Mouse (Mus musculus): ENCODE results near the gene Man1c1. TPM values are rescaled to one million over a fixed set of nuclear protein-coding genes. Genes with fewer than 3 reads are reported as not detected.
A peak's percentile ranks its signal among the peaks of the same experiment; 100 is the strongest.

Man1c1 gene
- total and polyA plus RNA-seq, 2 experiments from 2014 or later, result 2.4 to 9.9 TPM

- WGBS, result 88% methylated on average over 7 of the region's 7 CpGs
- no peak for ATAC-seq
- H3K36me3 ChIP-seq (ENCODE audit: insufficient read depth), result no peaks in the 10 kb centered on the region
- no peak overlapping the region for H3K4me3 ChIP-seq (ENCODE audit: low read depth, low read length)
- no peak for DNase-seq
- TF ChIP-seq CTCF (IDR thresholded peaks at IDR 0.05; ENCODE audit: low read depth), result no peak
- no peaks in the 10 kb centered on the region for H3K9me3 ChIP-seq (ENCODE audit: low read length)
- H3K9ac ChIP-seq, result no peak overlapping the region
- H3K4me2 ChIP-seq (ENCODE audit: low read depth), result no peak overlapping the region
- peaks cover 2% of the 10 kb centered on the region; the same call in 1 of the 2 replicates for H3K4me1 ChIP-seq (ENCODE audit: insufficient read depth)
- H3K27ac ChIP-seq (ENCODE audit: low read depth, low read length), result no peak overlapping the region
- H3K27me3 ChIP-seq (ENCODE audit: insufficient read depth, low read length), result no peaks in the 10 kb centered on the region
Measured at GRCm38 (mm10) chr4:134586126-134586525, 118.0 kb downstream of the Man1c1 start.

GRCm38 (mm10) chr4:134583513-134583912 lies 120.6 kb downstream of the Man1c1 start:
- WGBS, result 76% methylated on average over 3 of the region's 3 CpGs
- H3K4me2 ChIP-seq (ENCODE audit: low read depth), result no peak overlapping the region
- H3K9ac ChIP-seq, result no peak overlapping the region
- no peaks in the 10 kb centered on the region for H3K36me3 ChIP-seq (ENCODE audit: insufficient read depth)
- H3K9me3 ChIP-seq (ENCODE audit: low read length), result no peaks in the 10 kb centered on the region
- no peak for ATAC-seq
- no peak for DNase-seq
- H3K4me1 ChIP-seq (ENCODE audit: insufficient read depth), result peaks cover 22% of the 10 kb centered on the region
- no peaks in the 10 kb centered on the region for H3K27me3 ChIP-seq (ENCODE audit: insufficient read depth, low read length)
- TF ChIP-seq CTCF (IDR thresholded peaks at IDR 0.05; ENCODE audit: low read depth), result peak; percentile 50
- no peak overlapping the region for H3K4me3 ChIP-seq (ENCODE audit: low read depth, low read length)
- no peak overlapping the region for H3K27ac ChIP-seq (ENCODE audit: low read depth, low read length)

- Histone ChIP-seq H3K4me3 (ENCODE audit: low read depth, low read length) (no peak overlapping the region), H3K4me1 (ENCODE audit: insufficient read depth) (peaks cover 22% of the 10 kb centered on the region), H3K27ac (ENCODE audit: low read depth, low read length) (peak overlapping the region; percentile 45; the same call in 1 of the 2 replicates), H3K9me3 (ENCODE audit: low read length) (no peaks in the 10 kb centered on the region), H3K9ac (no peak overlapping the region), H3K4me2 (ENCODE audit: low read depth) (no peak overlapping the region), H3K27me3 (ENCODE audit: insufficient read depth, low read length) (no peaks in the 10 kb centered on the region), H3K36me3 (ENCODE audit: insufficient read depth) (no peaks in the 10 kb centered on the region)
- 0 out of 2 replicates have a peak, but pooled peaks have one; percentile 18 for ATAC-seq
- 46% methylated on average over 8 of the region's 8 CpGs for WGBS
- TF ChIP-seq CTCF (IDR thresholded peaks at IDR 0.05; ENCODE audit: low read depth), result no peak
- no peak for DNase-seq
Measured at GRCm38 (mm10) chr4:134581365-134581764, 122.7 kb downstream of the Man1c1 start.

DNA sequence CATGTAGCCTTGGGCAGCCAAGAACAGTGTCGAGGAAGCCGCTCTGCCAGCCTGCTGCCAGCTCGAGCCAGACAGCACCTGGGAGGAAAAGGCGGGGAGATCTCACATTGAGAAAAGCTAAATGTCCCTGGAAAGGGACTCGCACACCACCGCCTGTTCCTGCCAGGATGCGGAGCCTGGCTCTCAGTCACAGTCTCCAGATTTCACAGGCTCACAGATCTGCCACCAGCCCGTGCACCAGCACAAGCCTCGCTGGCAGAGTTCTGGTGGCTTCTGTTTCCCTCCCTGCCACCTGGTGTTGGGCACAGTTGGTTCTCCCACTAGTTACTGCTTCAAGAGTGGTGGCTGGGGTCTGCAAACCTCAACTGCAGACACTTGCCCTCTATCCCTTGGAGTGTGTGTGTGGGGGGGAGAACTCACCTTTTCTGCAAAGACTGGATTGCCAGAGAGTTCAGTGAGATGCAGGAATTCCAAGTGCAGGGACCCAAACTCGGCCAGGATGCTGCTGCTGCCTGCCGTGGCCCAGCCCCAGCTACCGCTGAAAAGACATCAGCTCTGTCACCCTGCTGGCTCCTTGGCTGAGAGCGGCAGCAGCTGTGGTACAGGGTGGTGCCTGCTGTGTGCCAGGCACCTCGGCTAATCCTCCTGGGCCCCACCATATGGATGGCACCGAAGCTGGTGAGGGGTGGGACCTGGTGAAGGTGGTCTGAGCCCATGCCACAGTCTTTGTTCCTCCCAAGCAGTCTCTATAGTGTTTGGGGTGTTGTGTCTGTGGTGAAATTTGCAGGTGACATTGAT lies 123.5 kb downstream of the Man1c1 start:
- peak; percentile 20; the same call in 1 of the 2 replicates for TF ChIP-seq CTCF (IDR thresholded peaks at IDR 0.05; ENCODE audit: low read depth)
- Histone ChIP-seq H3K4me3 (ENCODE audit: low read depth, low read length) (no peak overlapping the region), H3K27me3 (ENCODE audit: insufficient read depth, low read length) (no peaks in the 10 kb centered on the region), H3K4me1 (ENCODE audit: insufficient read depth) (peaks cover 22% of the 10 kb centered on the region), H3K9ac (no peak overlapping the region), H3K9me3 (ENCODE audit: low read length) (no peaks in the 10 kb centered on the region), H3K36me3 (ENCODE audit: insufficient read depth) (no peaks in the 10 kb centered on the region), H3K27ac (ENCODE audit: low read depth, low read length) (peak overlapping the region; percentile 45; the same call in 1 of the 2 replicates), H3K4me2 (ENCODE audit: low read depth) (no peak overlapping the region)
- DNase-seq, result peak; percentile 90
- peak; percentile 91 for ATAC-seq
- 43% methylated on average over 15 of the region's 15 CpGs for WGBS

- Histone ChIP-seq H3K4me2 (ENCODE audit: low read depth) (no peak overlapping the region), H3K4me3 (ENCODE audit: low read depth, low read length) (no peak overlapping the region), H3K4me1 (ENCODE audit: insufficient read depth) (peaks cover 22% of the 10 kb centered on the region), H3K27ac (ENCODE audit: low read depth, low read length) (no peak overlapping the region), H3K36me3 (ENCODE audit: insufficient read depth) (no peaks in the 10 kb centered on the region), H3K27me3 (ENCODE audit: insufficient read depth, low read length) (no peaks in the 10 kb centered on the region), H3K9ac (no peak overlapping the region), H3K9me3 (ENCODE audit: low read length) (no peaks in the 10 kb centered on the region)
- no peak for ATAC-seq
- no peak for DNase-seq
- TF ChIP-seq CTCF (IDR thresholded peaks at IDR 0.05; ENCODE audit: low read depth), result no peak
- WGBS, result 37% methylated on average over 5 of the region's 5 CpGs
Measured at GRCm38 (mm10) chr4:134579620-134580019, 124.5 kb downstream of the Man1c1 start.

GRCm38 (mm10) chr4:134579212-134579611 lies 124.9 kb downstream of the Man1c1 start:
- Histone ChIP-seq H3K9ac (no peak overlapping the region), H3K9me3 (ENCODE audit: low read length) (no peaks in the 10 kb centered on the region), H3K36me3 (ENCODE audit: insufficient read depth) (no peaks in the 10 kb centered on the region), H3K4me3 (ENCODE audit: low read depth, low read length) (no peak overlapping the region), H3K4me1 (ENCODE audit: insufficient read depth) (peaks cover 22% of the 10 kb centered on the region), H3K4me2 (ENCODE audit: low read depth) (no peak overlapping the region), H3K27ac (ENCODE audit: low read depth, low read length) (no peak overlapping the region), H3K27me3 (ENCODE audit: insufficient read depth, low read length) (no peaks in the 10 kb centered on the region)
- 21% methylated on average over 11 of the region's 11 CpGs for WGBS
- DNase-seq, result no peak
- TF ChIP-seq CTCF (IDR thresholded peaks at IDR 0.05; ENCODE audit: low read depth), result peak; percentile 35
- no peak for ATAC-seq

DNA sequence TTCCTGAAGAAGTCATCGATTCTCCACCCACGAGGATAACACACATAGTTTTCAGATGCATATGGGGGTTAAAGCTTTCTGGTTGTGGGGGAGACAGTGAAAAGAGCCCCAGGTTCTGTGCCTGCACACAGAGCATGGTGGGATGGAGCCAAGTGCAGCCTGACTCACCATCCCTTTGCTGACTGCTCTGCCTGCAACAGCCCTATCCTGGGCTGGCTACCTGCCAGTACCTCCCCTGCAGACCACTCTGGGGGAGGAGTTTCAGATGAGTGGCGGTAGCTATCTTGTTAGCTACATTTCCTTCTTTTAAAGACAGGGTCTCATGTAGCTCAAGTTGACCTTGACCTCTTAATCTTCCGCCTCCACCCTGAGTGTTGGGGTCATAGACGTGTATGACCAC lies 125.7 kb downstream of the Man1c1 start:
- Histone ChIP-seq H3K4me3 (ENCODE audit: low read depth, low read length) (no peak overlapping the region), H3K4me2 (ENCODE audit: low read depth) (no peak overlapping the region), H3K27me3 (ENCODE audit: insufficient read depth, low read length) (no peaks in the 10 kb centered on the region), H3K9ac (no peak overlapping the region), H3K27ac (ENCODE audit: low read depth, low read length) (no peak overlapping the region), H3K9me3 (ENCODE audit: low read length) (no peaks in the 10 kb centered on the region), H3K36me3 (ENCODE audit: insufficient read depth) (no peaks in the 10 kb centered on the region), H3K4me1 (ENCODE audit: insufficient read depth) (peaks cover 22% of the 10 kb centered on the region)
- no peak for DNase-seq
- 67% methylated on average over 5 of the region's 5 CpGs for WGBS
- no peak for ATAC-seq
- no peak for TF ChIP-seq CTCF (IDR thresholded peaks at IDR 0.05; ENCODE audit: low read depth)

Data from forebrain, postnatal 0 days (tissue).